Mouse (Mus musculus) liver, embryonic 12.5 days (tissue): ENCODE data around the gene Gucy2d. TPM values are rescaled to one million over a fixed set of nuclear protein-coding genes. Genes with fewer than 3 reads are reported as not detected.

Source experiments
- ATAC-seq: fragments of 200-750 bp; cut with Nextera tagmentation; 2 replicates; pipeline ENCODE4 v1.8.0; 2017; ENCODE audit warnings: moderate number of reproducible peaks, mild to moderate bottlenecking, moderate library complexity
- H3K27ac ChIP-seq: fragments of 300-500 bp; sonication (generic); 2 replicates; pipeline ENCODE4 v1.5.1; 2016; ENCODE audit warnings: mild to moderate bottlenecking
- H3K27me3 ChIP-seq: fragments of 300-500 bp; sonication (generic); replicated peaks from 2 replicates; pipeline ENCODE4 v1.6.1; 2016; ENCODE audit warnings: mild to moderate bottlenecking, moderate library complexity
- H3K36me3 ChIP-seq: fragments of 300-500 bp; sonication (generic); 2 replicates; pipeline ENCODE4 v1.6.1; 2016; ENCODE audit warnings: mild to moderate bottlenecking, moderate library complexity
- H3K4me1 ChIP-seq: fragments of 300-500 bp; sonication (generic); 2 replicates; pipeline ENCODE4 v1.6.1; 2016
- H3K4me2 ChIP-seq: fragments of 300-500 bp; sonication (generic); 2 replicates; pipeline ENCODE4 v1.6.1; 2016; ENCODE audit warnings: mild to moderate bottlenecking, moderate library complexity
- H3K4me3 ChIP-seq: fragments of 300-500 bp; sonication (generic); 2 replicates; pipeline ENCODE4 v1.5.1; 2016; ENCODE audit warnings: mild to moderate bottlenecking, moderate library complexity
- H3K9ac ChIP-seq: fragments of 300-500 bp; sonication (generic); 2 replicates; pipeline ENCODE4 v1.6.1; 2016; ENCODE audit warnings: mild to moderate bottlenecking, moderate library complexity
- H3K9me3 ChIP-seq: fragments of 300-500 bp; sonication (generic); replicated peaks from 2 replicates; pipeline ENCODE4 v1.6.1; 2016; ENCODE audit warnings: mild to moderate bottlenecking, moderate library complexity
- WGBS: fragments of 180-500 bp; shearing (Covaris S2); methylation state at CpG from one replicate; pipeline ENCODE4 v1.1.7; 2016; ENCODE audit not compliant: insufficient replicate concordance; 5-methylcytosine and 5-hydroxymethylcytosine counted together
- polyA plus RNA-seq: library from polyadenylated mRNA; unstranded; fragments of >200 nt; fragmentation: Nextera tagmentation; extraction: Ambion mirVana; gene quantifications from 2 replicates; pipeline ENCODE4 v1.2.1, GENCODE M21; 2016

Gene Gucy2d
- polyA plus RNA-seq, 1 experiment from 2014 or later = not detected

GRCm38 (mm10) chr7:98504726-98505314, 64.6 kb downstream of the Gucy2d start:
- ATAC-seq = no peak
- Histone ChIP-seq H3K4me2 (no peak overlapping the region), H3K4me1 (peaks cover 19% of the 10 kb centered on the region), H3K27me3 (0 out of 2 replicates have a peak, but pooled peaks cover 7% of the 10 kb centered on the region), H3K27ac (peak overlapping the region; percentile 43; the same call in 1 of the 2 replicates), H3K9me3 (no peaks in the 10 kb centered on the region), H3K36me3 (no peaks in the 10 kb centered on the region), H3K4me3 (no peak overlapping the region), H3K9ac (no peak overlapping the region)
- whole genome bisulfite sequencing = 30% methylated on average over 5 of the region's 5 CpGs

DNA sequence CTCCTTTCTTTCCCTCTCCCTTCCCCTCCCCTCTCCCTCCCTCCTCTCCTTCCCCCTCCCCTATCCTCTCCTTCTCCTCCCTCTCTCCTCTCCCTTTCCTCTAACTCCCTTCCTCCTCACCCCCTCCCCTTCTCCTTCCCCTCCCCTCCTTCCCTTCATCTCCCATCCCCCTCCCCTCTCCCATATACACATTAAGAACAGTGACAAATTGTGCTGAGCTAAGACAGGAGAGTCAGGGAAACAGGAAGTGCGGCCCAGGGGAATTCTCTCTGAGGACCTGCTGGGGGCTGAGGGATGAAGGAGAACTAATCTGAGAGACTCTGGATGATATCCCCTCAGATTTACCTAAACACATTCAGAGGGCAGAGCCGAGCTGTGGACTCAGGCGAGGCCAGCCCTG, 65.4 kb downstream of the Gucy2d start:
- no peak overlapping the region for H3K4me2 ChIP-seq
- no peak overlapping the region for H3K27ac ChIP-seq
- ATAC-seq = no peak
- no peaks in the 10 kb centered on the region for H3K9me3 ChIP-seq
- H3K27me3 ChIP-seq = 0 out of 2 replicates have a peak, but pooled peaks cover 7% of the 10 kb centered on the region
- no peaks in the 10 kb centered on the region for H3K36me3 ChIP-seq
- peaks cover 11% of the 10 kb centered on the region; the same call in 1 of the 2 replicates for H3K4me1 ChIP-seq
- 22% methylated on average over 3 of the region's 3 CpGs for WGBS
- no peak overlapping the region for H3K4me3 ChIP-seq
- no peak overlapping the region for H3K9ac ChIP-seq

- Histone ChIP-seq H3K9ac (no peak overlapping the region), H3K4me2 (no peak overlapping the region), H3K9me3 (no peaks in the 10 kb centered on the region), H3K4me3 (no peak overlapping the region), H3K36me3 (no peaks in the 10 kb centered on the region), H3K27me3 (no peaks in the 10 kb centered on the region), H3K27ac (no peak overlapping the region), H3K4me1 (no peaks in the 10 kb centered on the region)
- 71% methylated on average over 15 of the region's 15 CpGs for WGBS
- no peak for ATAC-seq
These were observed 71.0 kb downstream of the Gucy2d start for GRCm38 (mm10) chr7:98510961-98511958.

DNA sequence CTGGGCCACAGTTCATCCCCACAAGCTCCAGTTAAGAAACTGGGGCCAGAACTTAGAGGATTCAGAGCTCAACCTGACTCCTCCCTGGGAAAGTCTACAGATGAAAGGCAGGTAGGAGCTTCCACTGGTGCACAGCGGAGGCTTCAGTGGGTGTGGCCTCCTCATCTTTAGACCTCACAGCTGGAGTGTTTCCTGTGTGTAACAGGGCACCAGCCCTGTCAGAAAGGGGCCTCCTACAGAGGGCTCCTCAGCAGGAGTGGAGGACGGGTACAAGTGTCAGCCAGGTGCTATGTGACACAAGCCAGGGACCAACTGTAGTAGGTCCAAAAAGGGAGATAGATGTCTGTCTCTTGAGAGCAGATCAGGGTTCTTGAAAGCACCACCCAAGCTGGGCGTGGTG, 73.0 kb downstream of the Gucy2d start:
- no peak overlapping the region for H3K9ac ChIP-seq
- no peaks in the 10 kb centered on the region for H3K27me3 ChIP-seq
- no peak overlapping the region for H3K4me2 ChIP-seq
- no peak overlapping the region for H3K4me3 ChIP-seq
- H3K4me1 ChIP-seq = no peaks in the 10 kb centered on the region
- H3K36me3 ChIP-seq = no peaks in the 10 kb centered on the region
- no peak overlapping the region for H3K27ac ChIP-seq
- ATAC-seq = no peak
- 54% methylated on average over 3 of the region's 3 CpGs for WGBS
- no peaks in the 10 kb centered on the region for H3K9me3 ChIP-seq

- H3K9ac ChIP-seq = no peak overlapping the region
- no peaks in the 10 kb centered on the region for H3K9me3 ChIP-seq
- no peak for ATAC-seq
- no peaks in the 10 kb centered on the region; the same call in 1 of the 2 replicates for H3K27me3 ChIP-seq
- 0 out of 2 replicates have a peak, but pooled peaks cover 3% of the 10 kb centered on the region for H3K4me1 ChIP-seq
- H3K36me3 ChIP-seq = no peaks in the 10 kb centered on the region
- 40% methylated on average over 5 of the region's 5 CpGs for WGBS
- no peak overlapping the region for H3K27ac ChIP-seq
- no peak overlapping the region for H3K4me2 ChIP-seq
- no peak overlapping the region for H3K4me3 ChIP-seq
These were observed 82.4 kb downstream of the Gucy2d start for GRCm38 (mm10) chr7:98522576-98522975.

GRCm38 (mm10) chr7:98523070-98523812, 83.0 kb downstream of the Gucy2d start:
- no peaks in the 10 kb centered on the region for H3K36me3 ChIP-seq
- H3K27ac ChIP-seq = no peak overlapping the region
- H3K4me3 ChIP-seq = no peak overlapping the region
- no peaks in the 10 kb centered on the region for H3K9me3 ChIP-seq
- no peak overlapping the region for H3K4me2 ChIP-seq
- H3K27me3 ChIP-seq = no peaks in the 10 kb centered on the region; the same call in 1 of the 2 replicates
- ATAC-seq = no peak
- H3K4me1 ChIP-seq = 0 out of 2 replicates have a peak, but pooled peaks cover 3% of the 10 kb centered on the region
- H3K9ac ChIP-seq = no peak overlapping the region
- 60% methylated on average over 8 of the region's 8 CpGs for WGBS

DNA sequence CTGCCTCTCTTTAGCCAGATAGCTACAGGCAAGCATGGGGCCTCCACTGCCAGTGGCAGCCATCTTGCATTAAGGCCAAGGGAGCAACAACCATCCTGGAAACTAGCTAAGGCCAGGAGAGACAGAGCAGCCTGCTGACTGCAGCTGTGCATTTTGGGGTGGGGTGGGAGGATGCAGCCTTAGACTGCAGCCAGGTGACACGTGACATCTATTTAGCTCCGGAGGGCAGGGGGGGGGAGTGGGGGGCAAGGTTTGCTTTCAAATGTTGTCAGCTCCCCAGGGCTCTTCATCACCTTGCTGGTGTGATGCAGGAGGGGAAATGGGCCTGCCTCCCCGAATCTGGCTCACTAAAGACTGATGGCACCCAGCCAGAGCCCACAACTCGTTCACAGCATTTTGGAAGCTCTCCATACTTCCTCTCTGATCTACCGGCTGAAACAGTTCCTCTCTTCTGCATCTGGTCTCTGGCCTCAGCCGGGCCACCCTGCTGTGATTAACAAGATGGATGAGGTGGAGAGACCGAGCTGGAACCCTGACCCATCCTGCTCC, 83.7 kb downstream of the Gucy2d start:
- Histone ChIP-seq H3K9me3 (no peaks in the 10 kb centered on the region), H3K27me3 (no peaks in the 10 kb centered on the region; the same call in 1 of the 2 replicates), H3K4me1 (0 out of 2 replicates have a peak, but pooled peaks cover 3% of the 10 kb centered on the region), H3K9ac (no peak overlapping the region), H3K27ac (no peak overlapping the region), H3K36me3 (no peaks in the 10 kb centered on the region), H3K4me3 (no peak overlapping the region), H3K4me2 (no peak overlapping the region)
- ATAC-seq = no peak
- WGBS = 12% methylated on average over 7 of the region's 7 CpGs

DNA sequence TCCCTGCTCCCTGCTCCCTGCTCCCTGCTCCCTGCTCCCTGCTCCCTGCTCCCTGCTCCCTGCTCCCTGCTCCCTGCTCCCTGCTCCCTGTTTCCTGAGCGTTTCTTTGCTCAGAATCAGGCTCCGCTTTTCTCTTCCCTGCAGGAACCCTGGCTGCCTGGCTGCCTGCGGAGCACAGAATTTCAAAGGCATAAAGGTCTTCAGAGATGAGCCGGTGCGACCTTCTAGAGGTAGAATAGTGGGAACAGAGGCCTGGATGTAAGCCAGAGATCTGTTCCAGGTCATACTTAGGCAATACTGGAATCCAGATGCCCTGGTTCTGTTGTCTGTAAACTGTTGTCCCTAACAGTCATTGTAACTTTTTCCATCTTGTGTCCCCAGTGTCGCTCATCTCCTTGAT, 84.2 kb downstream of the Gucy2d start:
- Histone ChIP-seq H3K4me3 (no peak overlapping the region), H3K27me3 (no peaks in the 10 kb centered on the region; the same call in 1 of the 2 replicates), H3K4me2 (no peak overlapping the region), H3K27ac (no peak overlapping the region), H3K9me3 (no peaks in the 10 kb centered on the region), H3K36me3 (no peaks in the 10 kb centered on the region), H3K9ac (no peak overlapping the region), H3K4me1 (0 out of 2 replicates have a peak, but pooled peaks cover 3% of the 10 kb centered on the region)
- ATAC-seq = no peak
- 52% methylated on average over 6 of the region's 6 CpGs for WGBS

DNA sequence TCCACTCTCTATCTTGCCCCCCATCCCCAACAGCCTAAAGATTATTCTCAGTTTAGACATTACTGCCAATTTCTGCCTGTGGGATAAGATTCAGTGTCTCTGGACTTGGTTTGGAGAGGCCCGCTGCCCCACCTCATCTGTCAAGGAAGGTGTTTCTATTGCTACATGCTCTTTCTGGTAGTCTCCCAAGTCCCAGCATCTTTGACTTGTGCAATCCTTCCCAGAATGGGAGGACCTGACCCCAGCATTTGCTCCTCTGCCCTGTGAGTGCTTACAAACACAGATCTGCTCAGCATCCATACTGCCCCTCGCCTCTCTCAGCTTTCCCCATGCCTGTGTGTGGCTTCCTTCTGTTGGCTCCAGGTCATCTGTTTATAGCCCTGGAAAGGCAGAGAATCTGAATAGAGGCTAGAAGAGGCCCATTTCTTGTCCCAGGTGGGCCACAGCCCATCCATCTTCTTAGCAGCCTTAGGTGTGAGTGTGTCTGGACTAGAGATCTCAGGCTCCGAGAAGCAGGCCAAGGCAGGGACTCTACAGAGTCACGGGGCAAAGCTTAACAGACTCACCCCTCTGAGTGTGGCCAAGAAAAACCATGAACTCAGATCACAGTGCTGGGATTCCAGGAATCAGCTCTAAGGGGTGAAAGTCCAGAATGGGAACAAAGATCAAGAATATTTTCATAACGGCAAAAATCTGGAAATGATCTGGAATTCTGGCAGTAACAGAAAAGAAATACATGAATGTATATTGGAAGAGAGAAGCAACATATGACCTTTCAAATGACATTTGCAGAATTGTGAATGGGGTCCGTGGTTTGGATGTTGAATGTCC, 84.9 kb downstream of the Gucy2d start:
- Histone ChIP-seq H3K27me3 (no peaks in the 10 kb centered on the region; the same call in 1 of the 2 replicates), H3K4me3 (no peak overlapping the region), H3K36me3 (no peaks in the 10 kb centered on the region), H3K27ac (no peak overlapping the region), H3K4me2 (no peak overlapping the region), H3K9me3 (no peaks in the 10 kb centered on the region), H3K4me1 (0 out of 2 replicates have a peak, but pooled peaks cover 3% of the 10 kb centered on the region), H3K9ac (no peak overlapping the region)
- ATAC-seq = no peak
- WGBS = 67% methylated on average over 6 of the region's 6 CpGs
